Mouse (Mus musculus): ENCODE measurements around the gene Nhlh1.

- TF ChIP-seq CTCF (IDR thresholded peaks at IDR 0.05; ENCODE audit: low read depth) (no peak), EP300 (IDR thresholded peaks at IDR 0.05; ENCODE audit: low read depth) (no peak)
Observed at GRCm38 (mm10) chr1:172064613-172065141, 7.3 kb upstream of the Nhlh1 start.

All from liver, embryonic 14.5 days (tissue).